Mouse (Mus musculus) adipocyte (in vitro differentiated cells): ENCODE data around the gene D10Wsu102e.
"Not testable (repeated sequence)": the region's sequence is repeated elsewhere in the genome, so short reads cannot be mapped to it uniquely, and the experiment has no call there.

ENCODE experiments used
- DNase-seq: peaks from one replicate; pipeline ENCODE4 v3.0.0-alpha.2; 2016; ENCODE audit warnings: low spot score

The D10Wsu102e gene

DNA sequence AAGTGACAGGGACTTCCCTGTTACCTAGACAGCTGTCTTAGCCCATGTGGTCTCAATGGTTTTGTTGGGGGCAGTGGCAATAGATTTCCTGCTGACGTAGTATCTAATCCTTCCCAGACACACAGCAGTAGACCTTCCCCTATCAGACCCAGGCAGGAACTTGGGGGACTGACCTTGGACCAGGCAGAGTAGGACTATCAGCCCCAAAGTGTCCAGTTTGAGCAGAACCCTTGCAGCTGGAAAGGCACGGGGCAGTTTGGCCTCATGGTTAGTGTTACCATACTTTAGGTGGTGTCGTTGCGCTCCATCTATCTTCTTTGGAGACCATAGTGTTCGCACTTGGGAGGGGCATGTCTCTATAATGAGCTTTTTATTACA lies 13.7 kb upstream of the D10Wsu102e start:
- no peak for DNase-seq

DNA sequence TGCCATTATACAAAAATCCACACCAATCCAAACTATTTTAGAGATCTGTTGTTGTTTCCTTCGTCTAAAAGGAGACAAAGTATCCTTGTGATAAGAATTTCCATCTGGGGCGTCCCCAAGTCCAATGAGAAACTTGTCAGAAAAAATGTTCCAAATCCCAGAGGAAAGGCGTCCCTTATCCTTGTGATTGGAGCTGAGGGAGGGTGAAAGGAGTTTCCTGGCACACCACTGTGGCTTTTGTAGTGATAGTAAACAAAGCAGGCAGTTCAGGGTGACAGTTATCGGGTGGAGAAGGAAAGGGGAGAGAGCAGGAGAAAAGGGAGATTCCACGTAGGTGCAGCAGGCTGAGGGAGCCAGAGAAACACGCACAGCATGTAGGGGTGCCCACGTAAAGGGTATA lies 12.5 kb upstream of the D10Wsu102e start:
- no peak for DNase-seq

DNA sequence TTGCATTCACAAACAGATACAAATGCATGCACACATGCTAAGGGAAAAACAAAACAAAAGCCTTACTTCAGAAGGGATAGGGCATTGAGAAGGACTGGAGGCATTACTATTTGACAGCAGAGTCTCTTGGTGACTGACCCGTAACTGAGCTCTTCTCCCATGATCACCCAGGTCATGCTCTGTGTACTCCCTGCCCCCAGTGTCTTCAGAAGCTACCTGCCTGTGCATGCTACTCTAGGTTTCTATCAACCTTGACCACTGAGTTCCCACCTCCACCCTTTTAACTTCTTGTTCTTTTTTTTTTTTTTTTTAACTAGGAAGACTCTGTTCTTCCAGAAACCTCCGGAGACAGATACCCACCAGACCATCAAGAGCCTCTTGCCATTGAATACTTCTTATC lies 9.3 kb upstream of the D10Wsu102e start:
- no peak for DNase-seq

GRCm38 (mm10) chr10:83351779-83352178 lies 8.2 kb upstream of the D10Wsu102e start:
- not testable (repeated sequence) for DNase-seq

GRCm38 (mm10) chr10:83353680-83354332 lies 6.2 kb upstream of the D10Wsu102e start:
- peak; percentile 85 for DNase-seq

- DNase-seq: peak; percentile 69
These were observed 5.7 kb upstream of the D10Wsu102e start for GRCm38 (mm10) chr10:83354333-83354719.

DNA sequence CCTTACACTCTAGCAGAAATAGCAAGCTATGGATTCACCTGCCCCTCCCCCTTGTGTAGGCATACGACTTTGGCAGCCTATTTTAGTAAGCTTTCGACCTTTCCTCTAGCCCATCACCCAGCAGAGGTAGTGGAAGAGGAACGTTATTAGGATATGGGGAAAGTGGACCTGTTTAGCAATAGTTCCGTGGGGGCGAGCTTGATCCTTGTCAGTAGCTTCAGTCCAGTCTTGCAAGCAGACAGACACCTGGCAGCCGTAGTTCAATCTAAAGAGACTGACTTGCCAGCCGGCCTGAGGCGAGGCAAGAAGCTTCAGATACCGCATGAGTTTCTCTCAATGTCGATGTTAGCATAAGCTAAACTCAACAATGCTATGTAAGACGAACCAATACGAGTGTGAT lies 3.6 kb upstream of the D10Wsu102e start:
- DNase-seq: no peak

DNA sequence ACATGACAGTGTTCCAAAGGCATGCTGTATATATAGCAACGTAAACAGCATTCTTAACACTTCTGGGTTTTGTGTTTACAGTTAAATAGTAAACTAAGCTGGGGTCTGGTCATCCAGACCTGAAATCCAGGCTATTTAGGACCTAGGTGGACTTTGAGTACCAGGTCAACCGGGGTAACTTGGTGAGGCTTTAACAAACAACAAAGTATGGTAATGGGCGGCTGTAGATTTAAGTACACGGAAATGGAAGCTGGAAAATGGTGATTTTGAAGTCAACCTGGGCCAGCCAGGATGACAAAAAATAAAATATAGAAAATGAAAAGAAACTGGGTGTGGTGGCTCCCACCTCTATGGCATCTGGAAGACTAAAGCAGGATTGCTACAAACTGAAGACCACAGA lies 570 bp upstream of the D10Wsu102e start:
- no peak for DNase-seq

DNA sequence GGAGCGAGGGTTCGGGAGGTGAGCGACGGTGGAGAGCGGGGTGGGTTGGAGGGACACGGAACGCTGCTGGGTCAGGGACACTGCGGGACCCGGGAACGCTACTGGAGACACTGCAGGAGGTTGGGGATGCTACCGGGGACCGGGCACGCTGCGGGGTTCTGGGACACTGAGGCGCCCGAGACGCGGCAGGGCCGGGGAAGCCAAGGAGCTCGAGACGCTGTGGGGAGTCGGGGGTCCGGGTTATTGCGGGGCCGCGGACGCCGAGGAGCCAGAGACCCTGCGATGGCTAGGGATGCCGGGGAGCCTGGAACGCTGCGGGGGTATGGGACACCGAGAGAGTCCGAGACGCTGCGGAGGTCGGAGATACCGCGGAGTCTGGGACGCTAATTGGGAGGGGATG lies 335 bp downstream of the D10Wsu102e start:
- no peak for DNase-seq

DNA sequence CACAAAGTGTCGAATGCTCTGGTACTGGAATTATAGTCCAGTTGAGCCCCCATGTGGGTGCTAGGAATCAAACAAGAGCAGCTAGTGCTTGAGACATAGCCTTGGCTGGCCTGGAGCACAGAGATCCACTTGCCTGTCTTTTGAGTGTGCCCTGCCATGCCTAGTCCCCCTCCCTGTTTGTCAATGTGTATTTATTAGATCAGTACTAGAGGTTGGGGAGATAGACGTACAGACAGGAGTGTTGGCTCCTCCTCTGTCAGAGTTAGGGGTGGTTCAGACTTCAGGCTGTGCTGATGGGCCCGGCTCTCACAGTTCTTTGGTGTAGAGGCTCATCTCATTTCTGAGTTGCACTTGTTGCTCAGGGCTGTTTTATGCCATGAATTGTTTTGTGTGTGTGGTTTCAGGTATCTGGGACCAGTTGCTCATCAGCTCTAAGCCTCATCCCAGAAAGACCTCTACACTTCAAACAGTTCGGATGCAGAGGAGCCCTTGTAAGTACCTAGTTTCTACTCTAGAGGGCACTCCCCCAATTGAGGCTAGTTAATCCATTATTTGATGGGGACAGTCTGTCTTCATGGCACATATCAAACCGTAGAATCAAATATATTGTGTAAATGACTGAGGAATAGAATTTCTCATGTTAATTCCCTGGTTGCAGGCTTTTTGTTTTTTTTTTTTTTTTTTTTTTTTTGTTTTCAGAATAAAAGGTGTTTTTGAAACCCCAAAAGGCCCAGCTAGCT lies 1.8 kb downstream of the D10Wsu102e start:
- peak; percentile 46 for DNase-seq

GRCm38 (mm10) chr10:83363451-83363850 lies 3.4 kb downstream of the D10Wsu102e start:
- DNase-seq: no peak

DNA sequence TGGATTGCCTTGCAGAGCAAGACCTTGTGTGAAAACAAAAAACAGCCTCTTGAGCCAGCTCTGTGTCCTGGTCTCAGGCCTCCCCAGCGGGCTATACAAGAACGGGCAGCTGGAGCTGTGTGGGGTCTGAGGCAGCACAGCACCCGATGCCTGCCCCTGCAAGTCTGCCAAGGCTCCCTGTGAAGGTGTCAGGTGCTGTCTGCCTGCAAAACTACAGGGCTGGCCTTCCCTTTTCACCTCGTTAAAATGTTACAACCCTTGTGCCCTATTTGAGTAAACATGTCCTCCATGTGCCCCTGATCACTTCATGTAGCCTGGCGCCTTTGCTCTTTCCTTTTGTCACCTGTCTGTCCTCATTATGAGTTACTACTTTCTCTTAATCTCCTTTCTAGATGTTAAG lies 8.9 kb downstream of the D10Wsu102e start:
- DNase-seq: no peak

DNA sequence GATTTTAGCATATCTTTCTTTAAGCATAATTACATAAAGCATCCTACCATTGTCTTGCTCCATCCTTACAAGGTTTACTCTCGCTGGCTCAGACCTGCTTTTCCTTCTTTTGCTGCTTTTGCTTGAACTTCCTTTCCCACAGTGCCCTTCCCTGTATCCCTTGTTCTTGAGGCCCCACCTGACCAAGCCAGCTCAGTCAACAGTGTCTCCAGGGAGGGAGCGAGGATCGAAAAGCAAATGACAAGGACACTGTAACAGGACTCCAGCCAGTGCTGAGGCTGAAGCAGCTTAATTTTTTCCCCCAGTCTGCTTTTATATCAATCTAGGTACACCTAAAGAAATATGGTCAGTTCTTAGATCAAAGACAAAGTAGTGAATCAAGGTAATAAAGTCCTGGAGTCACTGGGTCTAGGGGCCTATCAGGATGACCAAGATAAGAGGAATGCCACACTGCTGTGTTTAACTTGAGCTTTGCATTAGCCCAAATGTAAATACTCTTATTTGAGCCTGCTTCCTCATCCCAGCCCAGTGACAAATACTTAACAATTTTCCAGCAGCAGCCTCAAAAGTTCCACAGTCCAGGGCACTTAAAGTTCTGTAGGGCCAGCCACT lies 14.1 kb downstream of the D10Wsu102e start:
- no peak for DNase-seq

GRCm38 (mm10) chr10:83375458-83375857 lies 15.4 kb downstream of the D10Wsu102e start:
- DNase-seq: not testable (repeated sequence)

- DNase-seq: no peak
These were observed 17.1 kb downstream of the D10Wsu102e start for GRCm38 (mm10) chr10:83376911-83377682.

DNA sequence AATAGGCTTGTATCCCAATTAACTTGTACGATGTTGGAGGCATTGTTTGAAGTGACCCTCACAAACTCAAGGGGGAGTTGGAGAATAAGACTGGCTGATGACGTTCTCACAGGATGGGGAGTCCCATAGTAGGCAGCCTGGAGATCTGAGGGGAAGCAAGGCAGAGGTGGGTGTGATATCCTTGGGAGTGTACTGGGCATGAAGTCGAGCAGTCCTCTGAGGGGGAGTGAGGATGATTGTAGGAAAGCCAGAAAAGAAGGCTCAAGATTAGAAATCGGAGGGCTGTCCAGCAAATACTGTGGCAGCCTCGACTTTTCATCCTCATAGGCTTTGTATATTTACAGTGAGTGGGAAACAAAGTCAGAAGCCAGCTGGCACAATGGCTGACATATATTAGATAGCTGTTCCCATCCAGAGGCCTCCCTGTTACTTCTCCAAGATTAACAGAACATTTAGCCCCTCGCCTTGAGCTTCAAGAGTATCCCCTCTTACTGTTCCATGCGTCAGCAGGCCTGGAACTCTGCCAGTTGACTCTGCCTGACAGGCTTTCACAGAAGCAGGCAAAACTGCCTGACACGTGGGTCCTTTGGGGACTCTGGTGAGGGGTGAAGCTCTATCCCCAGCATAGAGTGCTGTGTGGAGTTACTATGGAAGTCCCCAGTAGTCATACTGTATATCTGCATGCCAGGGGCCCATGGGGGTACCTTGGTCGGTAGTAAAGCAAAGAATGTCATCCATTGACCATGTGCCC lies 18.2 kb downstream of the D10Wsu102e start:
- no peak for DNase-seq

DNA sequence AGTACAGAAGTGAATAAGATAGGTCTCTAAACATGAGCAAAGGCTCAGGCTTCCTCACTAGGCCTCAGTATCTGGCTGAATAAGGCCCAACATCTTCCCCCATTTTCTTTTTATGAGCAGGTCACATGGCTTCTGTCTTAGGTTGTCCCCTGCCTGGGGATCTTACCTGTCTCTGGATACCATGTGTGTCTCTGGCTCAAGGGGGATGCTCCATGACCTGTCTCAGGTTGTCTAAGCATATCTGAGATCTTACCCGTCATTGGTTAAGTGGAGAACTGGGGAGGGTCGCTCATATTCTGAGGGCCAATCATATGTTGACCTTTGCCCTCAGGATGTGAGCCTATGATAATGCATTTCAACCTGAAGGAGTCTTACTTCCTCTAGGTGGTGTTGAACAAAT lies 20.5 kb downstream of the D10Wsu102e start:
- no peak for DNase-seq

DNA sequence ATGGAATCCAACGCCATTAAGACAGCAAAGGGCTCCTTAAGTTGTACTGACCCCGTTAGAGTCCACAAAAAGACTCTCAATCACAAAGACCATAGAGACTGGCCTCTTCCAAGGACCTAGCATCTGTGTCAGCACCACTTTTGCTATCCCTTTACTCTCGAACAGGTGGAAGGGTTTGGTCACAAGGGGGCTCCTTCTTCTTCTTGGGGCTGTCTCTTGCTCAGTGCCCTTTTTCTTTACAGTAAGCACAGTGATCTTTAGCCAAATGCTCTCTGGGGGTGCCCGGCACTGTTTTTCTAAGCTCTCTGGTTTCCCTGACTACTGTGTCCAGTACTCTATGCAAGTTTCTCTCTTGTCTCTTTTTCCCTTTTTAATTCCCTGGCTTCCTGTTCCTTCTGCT lies 22.5 kb downstream of the D10Wsu102e start:
- DNase-seq: no peak

DNA sequence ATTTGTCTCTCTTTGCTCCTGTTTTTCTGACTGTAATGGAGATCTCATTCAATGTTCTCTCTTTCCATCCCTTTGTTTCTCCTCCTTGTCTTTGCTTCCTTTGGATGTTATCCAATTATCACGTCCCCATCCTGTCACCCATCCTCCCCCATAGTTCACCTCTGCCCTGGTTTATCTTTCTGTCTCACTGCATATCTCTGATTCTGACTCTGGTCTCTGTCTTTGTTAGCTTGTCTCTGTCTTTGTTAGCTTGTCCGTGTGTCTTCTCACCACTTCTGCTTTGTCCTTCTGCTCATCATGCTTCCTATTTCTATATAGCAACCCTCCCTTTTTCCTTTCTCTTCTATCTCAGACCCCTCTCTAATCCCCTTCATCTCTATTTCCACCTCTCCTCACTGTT lies 23.0 kb downstream of the D10Wsu102e start:
- DNase-seq: no peak

DNA sequence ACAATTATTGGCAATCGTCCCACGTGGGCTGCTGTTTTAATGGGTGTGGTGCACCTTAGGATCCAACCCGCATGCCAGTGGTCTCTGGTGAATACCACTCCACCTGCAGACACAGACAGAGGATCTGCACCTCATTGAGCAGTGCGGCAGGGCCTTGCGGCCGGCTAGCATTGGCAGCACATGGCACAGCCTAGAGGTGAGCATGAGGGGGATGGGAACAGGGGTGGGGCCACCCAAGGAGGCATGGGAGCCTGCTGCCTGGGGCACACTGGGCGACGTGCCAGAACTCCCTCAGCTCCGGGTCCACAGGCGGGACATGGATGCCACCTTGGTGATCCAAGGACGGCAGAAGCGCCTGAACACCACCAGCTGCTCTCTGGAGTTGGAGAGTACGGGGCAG lies 23.8 kb downstream of the D10Wsu102e start:
- DNase-seq: no peak

GRCm38 (mm10) chr10:83384456-83385215 lies 24.6 kb downstream of the D10Wsu102e start:
- no peak for DNase-seq
